Mouse (Mus musculus): Measurements from ENCODE around the gene Slc25a23. TPM values are rescaled to one million over a fixed set of nuclear protein-coding genes. Genes with fewer than 3 reads are reported as not detected.
"Not testable (repeated sequence)": the region's sequence is repeated elsewhere in the genome, so short reads cannot be mapped to it uniquely, and the experiment has no call there.

Gene Slc25a23
- polyA plus RNA-seq, 1 experiment: 8.8 TPM

DNA sequence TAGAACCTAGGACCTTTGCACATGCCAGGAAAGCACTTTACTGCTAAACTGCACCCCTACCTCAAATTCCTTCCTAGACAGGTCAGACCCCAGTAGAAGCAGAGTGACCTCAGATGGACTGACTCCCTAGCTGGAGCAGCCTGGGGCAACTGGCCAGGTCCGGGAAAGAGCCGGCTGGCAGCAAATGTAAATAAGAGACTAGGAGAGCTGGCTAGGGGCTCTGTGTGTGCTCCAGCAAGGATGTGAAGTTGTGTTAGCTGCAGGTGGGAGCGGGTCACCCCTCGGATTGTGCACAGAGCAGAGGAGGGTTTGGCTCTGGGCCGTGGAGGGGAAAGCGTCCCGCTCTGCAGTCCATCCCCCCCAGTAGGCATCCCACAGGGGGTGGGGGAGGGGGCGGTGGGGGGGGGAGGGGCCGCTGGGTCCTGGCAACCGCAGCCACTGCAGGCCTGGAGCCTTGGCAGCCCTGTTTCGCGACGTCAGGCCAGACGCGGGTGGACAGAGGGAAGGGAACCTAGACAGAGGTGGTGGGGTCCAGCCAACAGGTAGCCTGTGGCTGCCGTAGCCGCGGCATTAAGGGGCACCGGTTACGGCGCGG, 675 bp downstream of the Slc25a23 start, which contains the start of gene Crb3:
Crb3 (plus strand) TSS at position 215 of the 595 bp plus-strand sequence.
- H3K4me1 ChIP-seq (ENCODE audit: control insufficient read depth, insufficient read depth, low read length): peaks cover 24% of the 10 kb centered on the region
- no peak for TF ChIP-seq CTCF (IDR thresholded peaks at IDR 0.05; ENCODE audit: control insufficient read depth, insufficient read depth, insufficient replicate concordance, low read depth, low read length)
- no peak for TF ChIP-seq POLR2A (IDR thresholded peaks at IDR 0.05; ENCODE audit: control insufficient read depth, low read depth, low read length)
- no peaks in the 10 kb centered on the region; the same call in 1 of the 2 replicates for H3K27me3 ChIP-seq (ENCODE audit: control insufficient read depth, insufficient read depth, low read length)
- no peak within 1 kb of the TSS for H3K27ac ChIP-seq (ENCODE audit: control insufficient read depth, insufficient read depth, low read depth, low read length)
- H3K4me3 ChIP-seq (ENCODE audit: control insufficient read depth, low read depth, low read length): peak within 1 kb of the TSS; percentile 91
- H3K36me3 ChIP-seq (ENCODE audit: control insufficient read depth, insufficient read depth, low read length): no peaks in the 10 kb centered on the region

DNA sequence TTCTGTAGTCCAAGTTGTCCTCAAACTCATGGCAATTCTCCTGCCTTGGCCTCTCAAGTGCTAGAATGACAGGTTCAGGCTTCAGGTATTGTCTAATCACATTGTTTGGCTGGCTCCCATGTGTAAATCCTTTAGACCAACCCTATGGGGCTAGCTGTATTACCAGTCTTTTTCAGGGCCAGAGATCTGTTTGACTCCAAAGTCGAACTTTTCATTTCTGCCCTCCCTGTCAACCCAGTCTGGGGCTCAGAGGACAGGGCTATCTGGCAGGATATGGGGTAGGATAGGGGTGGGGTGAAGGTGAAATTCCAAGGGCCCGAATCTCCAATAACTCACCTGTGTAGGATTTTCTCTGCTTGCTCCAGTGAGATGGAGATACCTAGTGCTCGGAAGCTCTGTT, 3.4 kb downstream of the Slc25a23 start:
- no peak overlapping the region for H3K4me3 ChIP-seq (ENCODE audit: control insufficient read depth, low read depth, low read length)
- H3K27me3 ChIP-seq (ENCODE audit: control insufficient read depth, insufficient read depth, low read length): no peaks in the 10 kb centered on the region
- no peak overlapping the region for H3K27ac ChIP-seq (ENCODE audit: control insufficient read depth, insufficient read depth, low read depth, low read length)
- H3K36me3 ChIP-seq (ENCODE audit: control insufficient read depth, insufficient read depth, low read length): no peaks in the 10 kb centered on the region
- TF ChIP-seq CTCF (IDR thresholded peaks at IDR 0.05; ENCODE audit: control insufficient read depth, insufficient read depth, insufficient replicate concordance, low read depth, low read length): no peak
- TF ChIP-seq POLR2A (IDR thresholded peaks at IDR 0.05; ENCODE audit: control insufficient read depth, low read depth, low read length): no peak
- H3K4me1 ChIP-seq (ENCODE audit: control insufficient read depth, insufficient read depth, low read length): peaks cover 16% of the 10 kb centered on the region

DNA sequence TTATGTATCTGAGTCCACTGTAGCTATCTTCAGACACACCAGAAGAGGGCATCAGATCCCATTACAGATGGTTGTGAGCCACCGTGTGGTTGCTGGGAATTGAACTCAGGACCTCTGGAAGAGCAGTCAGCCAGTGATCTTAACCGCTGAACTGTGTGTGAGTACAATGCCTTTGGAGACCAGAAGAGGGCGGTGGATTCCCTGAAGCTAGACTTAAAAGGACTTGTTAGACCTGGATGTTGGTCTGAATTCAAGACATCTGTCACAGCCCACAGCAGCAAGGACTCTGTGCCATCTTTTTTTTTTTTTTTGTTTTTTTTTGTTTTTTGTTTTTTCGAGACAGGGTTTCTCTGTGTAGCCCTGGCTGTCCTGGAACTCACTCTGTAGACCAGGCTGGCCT, 8.0 kb downstream of the Slc25a23 start:
- not testable (repeated sequence) for H3K27ac ChIP-seq (ENCODE audit: control insufficient read depth, insufficient read depth, low read depth, low read length); H3K27me3 ChIP-seq (ENCODE audit: control insufficient read depth, insufficient read depth, low read length); H3K4me3 ChIP-seq (ENCODE audit: control insufficient read depth, low read depth, low read length); H3K36me3 ChIP-seq (ENCODE audit: control insufficient read depth, insufficient read depth, low read length)
- peaks cover 17% of the 10 kb centered on the region for H3K4me1 ChIP-seq (ENCODE audit: control insufficient read depth, insufficient read depth, low read length)

DNA sequence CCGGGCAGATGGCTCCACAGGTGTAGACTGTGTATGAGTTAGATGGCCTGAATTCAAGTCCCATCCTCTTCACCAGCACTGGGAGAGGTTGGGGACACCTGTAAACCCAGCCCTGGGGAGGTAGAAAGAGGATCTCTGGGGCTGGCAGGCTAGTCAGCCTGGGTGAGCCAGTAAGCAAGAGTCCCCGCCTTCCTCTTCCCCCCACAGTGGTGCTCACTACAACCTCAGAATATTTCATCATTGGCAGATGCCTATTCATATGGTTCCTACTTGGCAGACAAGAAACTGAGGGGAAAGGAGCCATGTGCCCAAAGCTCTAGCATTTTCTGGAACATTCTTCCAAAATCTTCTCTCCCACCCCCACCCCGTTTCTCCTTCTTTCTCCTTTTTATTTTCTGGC, 10.8 kb downstream of the Slc25a23 start:
- TF ChIP-seq POLR2A (IDR thresholded peaks at IDR 0.05; ENCODE audit: control insufficient read depth, low read depth, low read length) (no peak), CTCF (IDR thresholded peaks at IDR 0.05; ENCODE audit: control insufficient read depth, insufficient read depth, insufficient replicate concordance, low read depth, low read length) (no peak)
- no peaks in the 10 kb centered on the region for H3K27me3 ChIP-seq (ENCODE audit: control insufficient read depth, insufficient read depth, low read length)
- H3K36me3 ChIP-seq (ENCODE audit: control insufficient read depth, insufficient read depth, low read length): no peaks in the 10 kb centered on the region

DNA sequence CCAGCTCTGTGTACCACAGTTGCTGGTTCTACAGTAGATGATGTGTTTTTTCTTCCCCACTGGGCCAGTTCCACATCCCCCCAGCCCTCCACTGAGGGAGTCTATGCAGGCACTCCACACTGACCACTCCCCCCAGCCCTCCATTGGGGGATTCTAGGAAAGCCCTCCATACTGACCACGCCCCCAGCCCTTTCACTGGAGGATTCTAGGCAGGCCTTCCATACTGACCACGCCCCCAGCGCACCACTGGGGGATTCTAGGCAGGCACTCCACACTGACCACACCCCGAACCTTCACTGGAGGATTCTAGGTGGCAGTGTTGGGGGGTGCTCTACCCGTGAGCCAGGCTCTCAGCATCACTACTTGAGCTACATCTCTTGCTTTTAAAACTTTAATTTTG, 12.3 kb downstream of the Slc25a23 start:
- Histone ChIP-seq H3K27ac (ENCODE audit: control insufficient read depth, insufficient read depth, low read depth, low read length) (no peak overlapping the region), H3K4me3 (ENCODE audit: control insufficient read depth, low read depth, low read length) (no peak overlapping the region; the same call in 1 of the 2 replicates), H3K4me1 (ENCODE audit: control insufficient read depth, insufficient read depth, low read length) (peaks cover 10% of the 10 kb centered on the region), H3K36me3 (ENCODE audit: control insufficient read depth, insufficient read depth, low read length) (no peaks in the 10 kb centered on the region), H3K27me3 (ENCODE audit: control insufficient read depth, insufficient read depth, low read length) (no peaks in the 10 kb centered on the region)
- TF ChIP-seq CTCF (IDR thresholded peaks at IDR 0.05; ENCODE audit: control insufficient read depth, insufficient read depth, insufficient replicate concordance, low read depth, low read length) (no peak), POLR2A (IDR thresholded peaks at IDR 0.05; ENCODE audit: control insufficient read depth, low read depth, low read length) (no peak)

More for the DNA sequence above, 10.8 kb downstream of the Slc25a23 start:
- peaks cover 12% of the 10 kb centered on the region for H3K4me1 ChIP-seq (ENCODE audit: control insufficient read depth, insufficient read depth, low read length)
- H3K27ac ChIP-seq (ENCODE audit: control insufficient read depth, insufficient read depth, low read depth, low read length): no peak overlapping the region
- no peak overlapping the region for H3K4me3 ChIP-seq (ENCODE audit: control insufficient read depth, low read depth, low read length)

DNA sequence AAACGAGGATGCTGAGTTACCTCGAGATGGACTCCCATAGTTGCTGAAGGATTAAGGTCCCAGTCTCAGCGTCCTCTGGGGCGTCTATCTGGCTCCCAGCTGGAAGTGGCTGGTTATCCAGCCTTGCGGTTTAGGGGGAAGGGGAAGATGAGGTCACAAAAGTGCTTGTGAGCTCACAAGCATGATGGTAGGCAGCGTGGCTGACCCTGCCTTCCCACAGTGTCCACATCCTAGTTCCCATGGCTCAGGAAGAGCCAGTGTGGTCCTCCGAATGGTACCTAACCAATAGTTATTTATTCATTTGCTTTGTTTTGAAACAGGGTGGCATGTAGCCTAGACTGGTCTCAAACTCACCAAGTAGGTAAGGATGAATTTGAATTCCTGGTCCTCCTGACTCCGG, 18.1 kb downstream of the Slc25a23 start, which contains the start of gene Slc25a41:
Slc25a41 (minus strand) TSS at position 101 of the 400 bp plus-strand sequence.
- Histone ChIP-seq H3K4me3 (ENCODE audit: control insufficient read depth, low read depth, low read length) (peak within 1 kb of the TSS; percentile 87), H3K27ac (ENCODE audit: control insufficient read depth, insufficient read depth, low read depth, low read length) (peak within 1 kb of the TSS; percentile 34; the same call in 1 of the 2 replicates), H3K36me3 (ENCODE audit: control insufficient read depth, insufficient read depth, low read length) (no peaks in the 10 kb centered on the region), H3K4me1 (ENCODE audit: control insufficient read depth, insufficient read depth, low read length) (no peaks in the 10 kb centered on the region; the same call in 1 of the 2 replicates), H3K27me3 (ENCODE audit: control insufficient read depth, insufficient read depth, low read length) (no peaks in the 10 kb centered on the region)
- no peak for TF ChIP-seq CTCF (IDR thresholded peaks at IDR 0.05; ENCODE audit: control insufficient read depth, insufficient read depth, insufficient replicate concordance, low read depth, low read length)
- peak; percentile 72; the same call in 1 of the 2 replicates for TF ChIP-seq POLR2A (IDR thresholded peaks at IDR 0.05; ENCODE audit: control insufficient read depth, low read depth, low read length)

DNA sequence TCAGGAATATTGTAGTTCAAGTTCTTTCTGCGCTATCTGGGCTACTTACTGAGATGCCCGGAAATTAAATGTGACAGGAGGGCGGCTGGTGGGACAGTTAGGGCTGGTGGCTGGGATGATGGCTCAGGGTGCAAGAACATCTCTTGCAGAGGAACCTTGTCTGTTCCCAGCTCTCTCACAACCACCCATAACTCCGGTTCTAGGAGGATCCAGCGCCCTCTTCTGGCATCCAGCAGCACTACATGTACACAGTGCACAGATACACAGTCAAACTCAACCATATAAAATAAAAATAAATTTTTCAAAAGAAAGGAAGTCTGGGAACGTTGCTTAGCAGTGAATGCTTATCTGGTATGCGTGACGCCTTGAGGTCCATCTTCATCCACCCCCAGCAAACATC, 20.7 kb downstream of the Slc25a23 start:
- Histone ChIP-seq H3K4me1 (ENCODE audit: control insufficient read depth, insufficient read depth, low read length) (no peaks in the 10 kb centered on the region; the same call in 1 of the 2 replicates), H3K27me3 (ENCODE audit: control insufficient read depth, insufficient read depth, low read length) (no peaks in the 10 kb centered on the region), H3K27ac (ENCODE audit: control insufficient read depth, insufficient read depth, low read depth, low read length) (no peak overlapping the region), H3K36me3 (ENCODE audit: control insufficient read depth, insufficient read depth, low read length) (no peaks in the 10 kb centered on the region), H3K4me3 (ENCODE audit: control insufficient read depth, low read depth, low read length) (peak overlapping the region; percentile 76)
- TF ChIP-seq POLR2A (IDR thresholded peaks at IDR 0.05; ENCODE audit: control insufficient read depth, low read depth, low read length) (no peak), CTCF (IDR thresholded peaks at IDR 0.05; ENCODE audit: control insufficient read depth, insufficient read depth, insufficient replicate concordance, low read depth, low read length) (peak; percentile 56; the same call in 1 of the 2 replicates)
